Mouse (Mus musculus) gastrocnemius, adult 2 months (tissue): ENCODE measurements around the gene Rundc3a. TPM values are rescaled to one million over a fixed set of nuclear protein-coding genes. Genes with fewer than 3 reads are reported as not detected.
"Not testable (repeated sequence)": the region's sequence is repeated elsewhere in the genome, so short reads cannot be mapped to it uniquely, and the experiment has no call there.

ENCODE experiments used
- DNase-seq: peaks from one replicate; pipeline ENCODE4 v3.0.0; 2022
- H3K27ac ChIP-seq: fragments of 200-600 bp; 2 replicates; pipeline ENCODE4 v1.8.1; 2022; ENCODE audit warnings: mild to moderate bottlenecking
- H3K4me3 ChIP-seq: fragments of 200-600 bp; 2 replicates; pipeline ENCODE4 v1.8.1; 2022; ENCODE audit warnings: mild to moderate bottlenecking, moderate library complexity
- CTCF ChIP-seq: fragments of 200-600 bp; IDR thresholded peaks from 2 replicates; pipeline ENCODE4 v1.8.1; 2022; ENCODE audit warnings: antibody characterized with exemption, mild to moderate bottlenecking, moderate library complexity
- intact Hi-C: fragments of 180-260 bp; cut with DNase I; formaldehyde crosslinking; loops from one replicate; pipeline ENCODE4 v1.15.1; 2025
- total RNA-seq, 2 experiments: library from RNA; stranded (reverse); gene quantifications; 2 replicates each; pipeline ENCODE4 v1.2.3; 2021

The Rundc3a gene
- total RNA-seq, 2 experiments from 2014 or later: not detected

- intact Hi-C loops: no loop called here
- Histone ChIP-seq H3K27ac (no peak overlapping the region), H3K4me3 (no peak overlapping the region)
- no peak for DNase-seq
- TF ChIP-seq CTCF: no peak
Measured at GRCm38 (mm10) chr11:102385075-102385474, 8.1 kb upstream of the Rundc3a start.

- intact Hi-C loops: no loop called here
- Histone ChIP-seq H3K27ac (no peak overlapping the region), H3K4me3 (no peak overlapping the region)
- TF ChIP-seq CTCF: no peak
- no peak for DNase-seq
Measured at GRCm38 (mm10) chr11:102386121-102386520, 7.1 kb upstream of the Rundc3a start.

GRCm38 (mm10) chr11:102389436-102389835 lies 3.8 kb upstream of the Rundc3a start:
- H3K27ac ChIP-seq, H3K4me3 ChIP-seq, DNase-seq, intact Hi-C loops: not testable (repeated sequence)

GRCm38 (mm10) chr11:102392441-102393237 lies 564 bp upstream of the Rundc3a start:
- no peak for DNase-seq
- Histone ChIP-seq H3K27ac (no peak overlapping the region), H3K4me3 (peak overlapping the region; percentile 61)
- intact Hi-C loops: no loop called here
- TF ChIP-seq CTCF: no peak

- H3K4me3 ChIP-seq: peak overlapping the region; percentile 61
- TF ChIP-seq CTCF: no peak
- intact Hi-C loops: no loop called here
- no peak for DNase-seq
- H3K27ac ChIP-seq: no peak overlapping the region
Measured at GRCm38 (mm10) chr11:102393719-102394420, 667 bp downstream of the Rundc3a start.

GRCm38 (mm10) chr11:102394421-102395124 lies 1.4 kb downstream of the Rundc3a start:
- H3K4me3 ChIP-seq: no peak overlapping the region
- TF ChIP-seq CTCF: no peak
- H3K27ac ChIP-seq: no peak overlapping the region
- DNase-seq: no peak
- intact Hi-C loops: no loop called here

- no peak for TF ChIP-seq CTCF
Measured at GRCm38 (mm10) chr11:102395250-102395649, 2.0 kb downstream of the Rundc3a start.

GRCm38 (mm10) chr11:102396263-102396662 lies 3.1 kb downstream of the Rundc3a start:
- Histone ChIP-seq H3K27ac (no peak overlapping the region), H3K4me3 (no peak overlapping the region)
- intact Hi-C loops: no loop called here
- DNase-seq: no peak
- no peak for TF ChIP-seq CTCF

More at GRCm38 (mm10) chr11:102395250-102395649, 2.0 kb downstream of the Rundc3a start:
- Histone ChIP-seq H3K4me3 (no peak overlapping the region), H3K27ac (no peak overlapping the region)
- intact Hi-C loops: no loop called here
- no peak for DNase-seq

GRCm38 (mm10) chr11:102396671-102397141 lies 3.5 kb downstream of the Rundc3a start:
- intact Hi-C loops: no loop called here
- TF ChIP-seq CTCF: no peak
- no peak for DNase-seq
- Histone ChIP-seq H3K27ac (no peak overlapping the region), H3K4me3 (no peak overlapping the region)

- H3K4me3 ChIP-seq: no peak overlapping the region
- H3K27ac ChIP-seq: no peak overlapping the region
- intact Hi-C loops: no loop called here
- no peak for TF ChIP-seq CTCF
- DNase-seq: no peak
Measured at GRCm38 (mm10) chr11:102398007-102398825, 5.0 kb downstream of the Rundc3a start.

GRCm38 (mm10) chr11:102399107-102399506 lies 5.9 kb downstream of the Rundc3a start:
- intact Hi-C loops: no loop called here
- Histone ChIP-seq H3K27ac (no peak overlapping the region), H3K4me3 (no peak overlapping the region; the same call in 1 of the 2 replicates)
- no peak for DNase-seq
- no peak for TF ChIP-seq CTCF

- H3K4me3 ChIP-seq: peak overlapping the region; percentile 49
- intact Hi-C loops: loop anchor here (5.0 kb wide), 1 partner anchor 62 kb away; no protein-coding TSS in a partner anchor
- DNase-seq: peak; percentile 48
- H3K27ac ChIP-seq: no peak overlapping the region
- no peak for TF ChIP-seq CTCF
Measured at GRCm38 (mm10) chr11:102399610-102400072, 6.4 kb downstream of the Rundc3a start.
